Mouse (Mus musculus) stomach, postnatal 0 days (tissue): ENCODE measurements around the gene Ccdc153.

Source experiments
- CTCF ChIP-seq: IDR thresholded peaks from 2 replicates; pipeline ENCODE4 v1.5.1; 2016; ENCODE audit warnings: antibody characterized with exemption, low read depth, mild to moderate bottlenecking, moderate library complexity
- EP300 ChIP-seq: optimal IDR thresholded peaks from 2 replicates; pipeline ENCODE3; 2016; ENCODE audit warnings: antibody characterized with exemption

- TF ChIP-seq CTCF (no peak), EP300 (no peak)
Observed at GRCm38 (mm10) chr9:44251314-44251713, 10.8 kb downstream of the Ccdc153 start, which contains the start of gene Pdzd3.
